Mouse (Mus musculus): ENCODE measurements around the gene Gm20824.
"Not testable (repeated sequence)": the region's sequence is repeated elsewhere in the genome, so short reads cannot be mapped to it uniquely, and the experiment has no call there.

The Gm20824 gene

DNA sequence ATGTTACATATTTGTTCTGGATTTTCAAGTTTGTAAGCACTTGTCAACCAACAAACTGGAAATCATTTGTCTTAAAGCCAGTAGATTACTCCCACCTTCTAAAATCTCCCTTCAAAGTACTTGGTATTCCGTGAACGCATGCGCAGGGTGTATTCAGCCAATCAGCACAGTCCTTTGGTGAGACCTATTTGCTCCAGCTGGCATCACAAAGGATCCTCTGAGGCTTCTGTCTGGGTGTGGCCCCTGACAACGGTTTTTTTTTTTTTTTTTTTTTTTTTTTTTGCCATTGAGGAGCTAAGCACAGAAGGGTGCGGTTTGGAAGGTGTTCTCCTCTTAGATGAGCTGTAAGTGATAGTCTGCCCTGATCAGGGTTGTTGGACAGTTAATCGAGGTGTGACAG lies at the start of gene Gm20824:
Gene Gm20824 (plus strand): TSS at position 301 of the 400 bp plus-strand sequence.
- DNase-seq (ENCODE audit: low spot score in 2 of 2): not testable (repeated sequence)
